Mouse (Mus musculus): ENCODE results near the gene Gm20388. TPM values are rescaled to one million over a fixed set of nuclear protein-coding genes. Genes with fewer than 3 reads are reported as not detected.
A peak's percentile ranks its signal among the peaks of the same experiment; 100 is the strongest.

The Gm20388 gene
- polyA plus RNA-seq, 1 experiment from 2014 or later = not detected

DNA sequence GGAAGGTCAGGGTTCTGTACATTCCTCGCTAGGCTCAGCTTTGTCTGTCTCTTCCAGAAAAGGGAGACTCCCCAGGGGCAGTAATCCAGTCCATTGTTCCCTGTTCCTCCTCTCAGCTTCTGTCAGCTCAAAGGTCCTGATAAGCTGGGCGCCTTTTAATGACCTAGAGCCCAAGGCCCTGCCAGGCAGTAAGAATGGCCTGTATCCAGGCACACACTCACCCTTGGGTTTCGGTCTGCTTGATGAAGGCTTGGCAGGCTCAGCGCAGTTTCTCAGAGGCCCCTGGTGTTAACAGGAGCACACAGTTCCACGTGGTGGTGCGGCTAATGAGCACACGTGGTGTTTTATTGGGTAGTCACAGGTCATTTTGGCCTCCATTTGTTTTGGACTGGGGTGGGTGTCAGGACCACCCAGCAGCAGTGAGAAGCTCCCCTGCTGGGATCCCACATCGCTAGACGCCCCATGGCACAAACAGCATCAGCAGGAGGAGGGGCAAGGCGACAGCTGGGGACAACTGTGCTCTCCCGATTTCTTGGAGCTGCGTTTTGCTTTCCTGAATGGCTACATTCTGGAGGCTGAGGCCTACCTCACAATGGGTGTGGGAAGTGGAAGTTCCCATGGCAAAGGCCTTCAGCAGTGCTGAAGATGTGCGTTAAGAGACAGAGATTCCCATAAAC, 3805.4 kb downstream of the Gm20388 start:
- no peak overlapping the region for H3K4me3 ChIP-seq (ENCODE audit: control insufficient read depth in 1 of 2, insufficient read depth in 1 of 2, low read depth in 1 of 2, low read length in 2 of 2)
- no peak overlapping the region; the same call in 1 of the 2 replicates for H3K9ac ChIP-seq (ENCODE audit: low read length)
- no peaks in the 10 kb centered on the region for H3K27me3 ChIP-seq (ENCODE audit: control insufficient read depth, insufficient read depth, low read length)
- WGBS = 44% methylated on average over 13 of the region's 13 CpGs
- peak overlapping the region; percentile 13 to 67; a peak in 3 of 4 replicates for H3K27ac ChIP-seq (replicated peaks in 1 of 2; ENCODE audit: control insufficient read depth in 1 of 2, insufficient read depth in 1 of 2, low read depth in 2 of 2, low read length in 2 of 2)
- no peaks in the 10 kb centered on the region for H3K9me3 ChIP-seq (ENCODE audit: control insufficient read depth, low read length)
- no peak overlapping the region for H3K4me2 ChIP-seq (ENCODE audit: low read length)
- no peak for ATAC-seq (ENCODE audit: insufficient number of reproducible peaks, insufficient read depth, low FRiP score, low read depth)
- H3K4me1 ChIP-seq (ENCODE audit: control insufficient read depth in 2 of 2, insufficient read depth in 2 of 2, low read length in 2 of 2) = peaks cover 30 to 41% of the 10 kb centered on the region in 2 experiments
- H3K36me3 ChIP-seq (ENCODE audit: control insufficient read depth, insufficient read depth, low read length) = no peaks in the 10 kb centered on the region

DNA sequence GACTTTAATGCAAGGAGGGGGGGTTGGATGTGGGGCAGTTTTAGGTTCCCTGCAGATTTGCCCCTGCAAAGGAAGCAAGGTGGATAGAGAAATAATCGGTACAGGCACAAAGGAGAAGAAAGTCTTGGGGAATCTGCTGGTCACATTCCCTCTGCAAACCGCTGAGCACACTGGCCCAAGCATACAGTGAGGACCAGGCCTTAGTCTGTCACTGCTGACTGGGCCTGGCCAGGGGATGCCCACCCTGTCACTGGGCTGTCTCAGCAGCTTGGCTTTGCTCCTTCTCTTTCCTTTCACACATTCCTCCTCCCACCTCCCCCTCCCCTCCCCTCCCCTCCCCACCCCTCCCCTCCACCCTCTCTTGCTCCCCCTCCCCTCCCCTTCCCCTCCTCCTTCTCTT, 3806.5 kb downstream of the Gm20388 start:
- peak overlapping the region in 1 of 2 experiments; percentile 3; a peak in 1 of 4 replicates for H3K27ac ChIP-seq (replicated peaks in 1 of 2; ENCODE audit: control insufficient read depth in 1 of 2, insufficient read depth in 1 of 2, low read depth in 2 of 2, low read length in 2 of 2)

DNA sequence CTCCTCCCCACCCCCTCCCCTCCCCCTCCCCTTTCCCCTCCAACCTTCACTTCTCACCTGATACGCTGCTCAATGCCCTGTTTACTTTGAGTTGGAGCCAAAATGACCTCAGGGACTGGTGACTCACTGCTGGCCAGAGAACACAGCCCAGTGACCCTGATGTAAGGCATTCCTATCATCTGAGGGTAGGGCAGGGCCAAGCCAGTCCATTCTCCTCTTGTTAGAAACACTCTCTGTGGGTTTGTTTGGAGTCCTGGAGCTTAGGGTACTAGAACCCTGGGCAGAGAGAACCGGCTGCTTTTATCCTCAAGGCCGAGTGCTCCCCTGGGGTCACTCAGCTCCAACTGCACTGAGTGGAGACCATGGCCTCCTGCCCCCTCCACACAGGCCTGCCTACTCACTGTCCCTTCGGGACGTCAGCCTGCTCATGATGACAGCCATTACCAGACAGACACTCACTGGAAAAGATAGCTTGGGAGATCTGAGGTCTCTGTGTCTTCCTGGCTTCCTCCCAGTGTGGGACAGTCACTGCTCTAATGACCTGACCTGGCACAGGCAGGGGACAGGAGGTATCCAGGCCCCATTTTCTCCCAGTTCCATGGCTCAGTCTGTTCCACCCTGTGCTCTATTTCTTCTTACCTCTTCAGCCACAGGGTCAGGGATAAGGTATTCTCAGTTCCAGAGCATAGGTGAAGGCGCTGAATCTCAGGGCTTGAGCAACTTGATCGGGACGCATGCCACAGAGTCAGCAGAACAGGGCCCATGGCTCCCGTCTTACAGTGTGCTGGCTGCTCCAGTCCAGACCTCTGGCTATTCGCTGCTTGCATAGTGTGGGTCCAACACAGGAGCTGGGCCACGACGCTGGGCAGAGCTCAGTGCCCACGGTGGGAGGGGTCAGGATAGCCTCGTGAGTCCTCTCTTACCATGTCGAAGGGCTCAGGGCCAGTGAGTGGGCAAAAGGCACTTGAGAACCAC, 3807.2 kb downstream of the Gm20388 start:
- H3K27me3 ChIP-seq (ENCODE audit: control insufficient read depth, insufficient read depth, low read length) = no peaks in the 10 kb centered on the region

More for the DNA sequence above, 3806.5 kb downstream of the Gm20388 start:
- 0 out of 2 replicates have a peak, but pooled peaks have one; percentile 59 for ATAC-seq (ENCODE audit: insufficient number of reproducible peaks, insufficient read depth, low FRiP score, low read depth)
- Histone ChIP-seq H3K9ac (ENCODE audit: low read length) (no peak overlapping the region), H3K4me3 (ENCODE audit: control insufficient read depth in 1 of 2, insufficient read depth in 1 of 2, low read depth in 1 of 2, low read length in 2 of 2) (no peak overlapping the region), H3K9me3 (ENCODE audit: control insufficient read depth, low read length) (no peaks in the 10 kb centered on the region), H3K36me3 (ENCODE audit: control insufficient read depth, insufficient read depth, low read length) (no peaks in the 10 kb centered on the region), H3K27me3 (ENCODE audit: control insufficient read depth, insufficient read depth, low read length) (no peaks in the 10 kb centered on the region), H3K4me2 (ENCODE audit: low read length) (no peak overlapping the region), H3K4me1 (ENCODE audit: control insufficient read depth in 2 of 2, insufficient read depth in 2 of 2, low read length in 2 of 2) (peaks cover 32 to 43% of the 10 kb centered on the region in 2 experiments)
- WGBS = 50% methylated on average over 2 of the region's 2 CpGs

DNA sequence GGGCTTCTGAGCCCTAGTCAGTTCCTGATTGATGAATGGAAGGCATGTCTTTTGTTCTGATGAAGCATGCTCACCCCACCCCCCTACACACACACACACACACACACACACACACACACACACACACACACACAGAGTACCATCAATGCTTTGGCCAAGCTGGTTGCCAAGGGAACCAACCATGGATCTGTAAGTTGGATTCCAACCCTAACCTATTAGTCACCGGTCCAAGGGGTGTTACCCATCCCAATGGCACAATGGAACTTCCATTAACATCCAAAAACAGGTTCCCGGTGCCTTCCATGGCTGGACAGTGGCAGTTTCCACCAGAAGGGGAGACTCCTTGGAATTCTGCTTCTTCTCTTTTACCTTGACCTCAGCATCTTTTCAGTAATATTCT, 3808.1 kb downstream of the Gm20388 start:
- Histone ChIP-seq H3K4me1 (ENCODE audit: control insufficient read depth in 2 of 2, insufficient read depth in 2 of 2, low read length in 2 of 2) (peaks cover 35 to 48% of the 10 kb centered on the region in 2 experiments), H3K9ac (ENCODE audit: low read length) (no peak overlapping the region), H3K27ac (replicated peaks in 1 of 2; ENCODE audit: control insufficient read depth in 1 of 2, insufficient read depth in 1 of 2, low read depth in 2 of 2, low read length in 2 of 2) (0 out of 4 replicates have a peak overlapping the region, but pooled peaks of 1 of the 2 experiments have one; percentile 84), H3K36me3 (ENCODE audit: control insufficient read depth, insufficient read depth, low read length) (no peaks in the 10 kb centered on the region), H3K9me3 (ENCODE audit: control insufficient read depth, low read length) (no peaks in the 10 kb centered on the region), H3K4me2 (ENCODE audit: low read length) (no peak overlapping the region), H3K4me3 (ENCODE audit: control insufficient read depth in 1 of 2, insufficient read depth in 1 of 2, low read depth in 1 of 2, low read length in 2 of 2) (no peak overlapping the region), H3K27me3 (ENCODE audit: control insufficient read depth, insufficient read depth, low read length) (no peaks in the 10 kb centered on the region)
- no peak for ATAC-seq (ENCODE audit: insufficient number of reproducible peaks, insufficient read depth, low FRiP score, low read depth)
- 97% methylated on average over 2 of the region's 2 CpGs for WGBS

More for the DNA sequence above, 3807.2 kb downstream of the Gm20388 start:
- H3K36me3 ChIP-seq (ENCODE audit: control insufficient read depth, insufficient read depth, low read length) = no peaks in the 10 kb centered on the region
- no peaks in the 10 kb centered on the region for H3K9me3 ChIP-seq (ENCODE audit: control insufficient read depth, low read length)
- H3K9ac ChIP-seq (ENCODE audit: low read length) = peak overlapping the region; percentile 28; the same call in 1 of the 2 replicates
- peak overlapping the region; percentile 60 to 84 for H3K27ac ChIP-seq (replicated peaks in 1 of 2; ENCODE audit: control insufficient read depth in 1 of 2, insufficient read depth in 1 of 2, low read depth in 2 of 2, low read length in 2 of 2)
- no peak overlapping the region for H3K4me2 ChIP-seq (ENCODE audit: low read length)
- no peak overlapping the region for H3K4me3 ChIP-seq (ENCODE audit: control insufficient read depth in 1 of 2, insufficient read depth in 1 of 2, low read depth in 1 of 2, low read length in 2 of 2)
- ATAC-seq (ENCODE audit: insufficient number of reproducible peaks, insufficient read depth, low FRiP score, low read depth) = peak; percentile 82
- peaks cover 35 to 48% of the 10 kb centered on the region in 2 experiments for H3K4me1 ChIP-seq (ENCODE audit: control insufficient read depth in 2 of 2, insufficient read depth in 2 of 2, low read length in 2 of 2)
- WGBS = 52% methylated on average over 15 of the region's 15 CpGs

DNA sequence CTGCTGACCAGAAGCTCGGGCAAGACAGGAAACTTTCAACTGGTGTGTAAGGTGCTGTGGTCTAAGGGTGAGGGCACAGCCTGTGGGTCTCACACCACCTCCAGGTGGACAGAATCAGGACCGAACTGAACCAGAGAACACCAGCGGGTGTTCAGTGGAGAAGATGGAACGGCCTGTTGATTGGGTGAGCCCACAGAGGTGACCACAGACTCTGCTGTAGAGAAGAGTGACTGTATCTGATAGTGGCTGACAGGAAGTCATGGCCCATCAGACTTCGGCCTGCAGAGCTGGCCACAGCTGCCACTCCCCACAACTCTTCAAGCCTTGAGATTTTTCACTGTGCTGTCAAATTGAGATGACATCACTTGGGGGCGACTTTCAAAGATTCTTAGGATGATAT, 3808.6 kb downstream of the Gm20388 start:
- no peak overlapping the region for H3K4me2 ChIP-seq (ENCODE audit: low read length)
- no peaks in the 10 kb centered on the region for H3K9me3 ChIP-seq (ENCODE audit: control insufficient read depth, low read length)
- H3K9ac ChIP-seq (ENCODE audit: low read length) = no peak overlapping the region
- H3K27ac ChIP-seq (replicated peaks in 1 of 2; ENCODE audit: control insufficient read depth in 1 of 2, insufficient read depth in 1 of 2, low read depth in 2 of 2, low read length in 2 of 2) = no peak overlapping the region
- ATAC-seq (ENCODE audit: insufficient number of reproducible peaks, insufficient read depth, low FRiP score, low read depth) = no peak
- H3K36me3 ChIP-seq (ENCODE audit: control insufficient read depth, insufficient read depth, low read length) = no peaks in the 10 kb centered on the region
- no peak overlapping the region for H3K4me3 ChIP-seq (ENCODE audit: control insufficient read depth in 1 of 2, insufficient read depth in 1 of 2, low read depth in 1 of 2, low read length in 2 of 2)
- WGBS = 71% methylated on average over 6 of the region's 6 CpGs
- peaks cover 35 to 48% of the 10 kb centered on the region in 2 experiments for H3K4me1 ChIP-seq (ENCODE audit: control insufficient read depth in 2 of 2, insufficient read depth in 2 of 2, low read length in 2 of 2)
- H3K27me3 ChIP-seq (ENCODE audit: control insufficient read depth, insufficient read depth, low read length) = no peaks in the 10 kb centered on the region

DNA sequence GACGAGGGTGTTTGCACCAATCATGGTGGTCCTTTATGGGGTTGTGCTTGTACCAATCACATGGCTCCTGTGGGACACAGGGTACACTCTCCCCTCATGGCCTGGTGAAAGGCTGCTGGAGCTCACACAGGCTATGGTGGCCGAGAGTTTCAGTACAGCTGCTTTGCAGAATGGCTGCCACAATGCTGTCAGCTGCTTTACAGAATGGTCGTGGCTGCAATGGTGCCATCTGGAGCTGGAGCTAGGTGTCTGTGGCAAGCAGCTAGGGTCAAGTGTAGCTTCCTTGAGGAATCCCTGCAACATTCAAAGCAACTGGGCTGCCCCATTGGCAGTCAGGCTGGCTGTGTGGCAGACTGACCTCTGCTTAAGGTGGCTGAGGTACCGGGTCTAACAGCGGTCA, 3809.2 kb downstream of the Gm20388 start:
- Histone ChIP-seq H3K4me3 (ENCODE audit: control insufficient read depth in 1 of 2, insufficient read depth in 1 of 2, low read depth in 1 of 2, low read length in 2 of 2) (no peak overlapping the region), H3K27me3 (ENCODE audit: control insufficient read depth, insufficient read depth, low read length) (no peaks in the 10 kb centered on the region), H3K4me1 (ENCODE audit: control insufficient read depth in 2 of 2, insufficient read depth in 2 of 2, low read length in 2 of 2) (peaks cover 35 to 48% of the 10 kb centered on the region in 2 experiments), H3K36me3 (ENCODE audit: control insufficient read depth, insufficient read depth, low read length) (no peaks in the 10 kb centered on the region), H3K27ac (replicated peaks in 1 of 2; ENCODE audit: control insufficient read depth in 1 of 2, insufficient read depth in 1 of 2, low read depth in 2 of 2, low read length in 2 of 2) (no peak overlapping the region), H3K9me3 (ENCODE audit: control insufficient read depth, low read length) (no peaks in the 10 kb centered on the region), H3K9ac (ENCODE audit: low read length) (no peak overlapping the region), H3K4me2 (ENCODE audit: low read length) (no peak overlapping the region)
- no peak for ATAC-seq (ENCODE audit: insufficient number of reproducible peaks, insufficient read depth, low FRiP score, low read depth)
- 74% methylated on average over 5 of the region's 5 CpGs for whole genome bisulfite sequencing

DNA sequence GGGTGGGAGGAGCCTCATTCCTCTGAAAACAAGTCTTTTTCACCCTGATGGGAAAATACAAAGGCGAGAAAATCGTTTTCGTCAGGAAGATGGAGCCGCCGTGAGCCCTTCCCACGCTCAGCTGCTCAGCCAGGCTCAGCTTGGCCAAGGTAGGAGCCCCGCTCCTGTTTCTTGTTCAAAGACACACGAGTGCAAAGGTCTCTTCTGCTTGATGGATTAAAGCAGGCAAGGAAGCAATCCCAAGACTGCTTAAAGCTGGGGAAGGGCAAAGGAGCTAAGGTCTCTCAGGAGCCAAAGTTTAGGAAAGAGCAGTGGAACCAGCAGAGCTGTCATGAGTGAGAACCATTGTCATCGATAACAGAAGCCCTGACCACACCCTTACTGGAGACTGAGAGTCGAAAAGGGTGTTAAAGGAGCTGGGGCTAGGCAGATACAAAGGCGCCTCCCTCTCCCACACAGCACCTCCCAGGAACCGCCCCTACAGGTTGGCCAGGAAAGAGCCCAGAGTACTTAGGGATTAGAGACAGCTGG, 3809.9 kb downstream of the Gm20388 start:
- H3K36me3 ChIP-seq (ENCODE audit: control insufficient read depth, insufficient read depth, low read length) = no peaks in the 10 kb centered on the region
- H3K9me3 ChIP-seq (ENCODE audit: control insufficient read depth, low read length) = no peaks in the 10 kb centered on the region
- WGBS = 39% methylated on average over 12 of the region's 12 CpGs
- no peak for ATAC-seq (ENCODE audit: insufficient number of reproducible peaks, insufficient read depth, low FRiP score, low read depth)
- no peak overlapping the region for H3K9ac ChIP-seq (ENCODE audit: low read length)
- H3K27ac ChIP-seq (replicated peaks in 1 of 2; ENCODE audit: control insufficient read depth in 1 of 2, insufficient read depth in 1 of 2, low read depth in 2 of 2, low read length in 2 of 2) = 0 out of 4 replicates have a peak overlapping the region, but pooled peaks of 1 of the 2 experiments have one; percentile 31
- no peaks in the 10 kb centered on the region for H3K27me3 ChIP-seq (ENCODE audit: control insufficient read depth, insufficient read depth, low read length)
- H3K4me2 ChIP-seq (ENCODE audit: low read length) = no peak overlapping the region
- H3K4me3 ChIP-seq (ENCODE audit: control insufficient read depth in 1 of 2, insufficient read depth in 1 of 2, low read depth in 1 of 2, low read length in 2 of 2) = no peak overlapping the region
- peaks cover 33 to 46% of the 10 kb centered on the region in 2 experiments for H3K4me1 ChIP-seq (ENCODE audit: control insufficient read depth in 2 of 2, insufficient read depth in 2 of 2, low read length in 2 of 2)

Data from heart, embryonic 14.5 days (tissue).